Mouse (Mus musculus) lung, postnatal 0 days (tissue): Measurements from ENCODE around the gene Krtap11-1. TPM values are rescaled to one million over a fixed set of nuclear protein-coding genes. Genes with fewer than 3 reads are reported as not detected.

ENCODE experiments used
- ATAC-seq: fragments of 200-750 bp; cut with Nextera tagmentation; 2 replicates; pipeline ENCODE4 v1.8.0; 2017; ENCODE audit warnings: moderate library complexity
- DNase-seq: peaks from one replicate; pipeline ENCODE4 v3.0.0-alpha.2; 2016; ENCODE audit warnings: low spot score
- H3K27ac ChIP-seq: fragments of 300-500 bp; sonication (generic); 2 replicates; pipeline ENCODE4 v1.5.1; 2014; ENCODE audit warnings: antibody characterized with exemption, mild to moderate bottlenecking, low read length, mixed read lengths
- H3K27me3 ChIP-seq: fragments of 300-500 bp; sonication (generic); replicated peaks from 2 replicates; pipeline ENCODE4 v1.6.1; 2014; ENCODE audit warnings: low read length, mixed read lengths; ENCODE audit not compliant: insufficient read depth
- H3K36me3 ChIP-seq: fragments of 300-500 bp; sonication (generic); 2 replicates; pipeline ENCODE4 v1.6.1; 2014; ENCODE audit warnings: low read length, mixed read lengths; ENCODE audit not compliant: insufficient read depth
- H3K4me1 ChIP-seq: fragments of 300-500 bp; sonication (generic); 2 replicates; pipeline ENCODE4 v1.6.1; 2014; ENCODE audit warnings: antibody characterized with exemption, low read depth, low read length, mixed read lengths; ENCODE audit not compliant: insufficient read depth
- H3K4me2 ChIP-seq: fragments of 300-500 bp; sonication (generic); replicated peaks from 2 replicates; pipeline ENCODE4 v1.6.1; 2014; ENCODE audit warnings: low read depth, mild to moderate bottlenecking, low read length, moderate library complexity, mixed read lengths
- H3K4me3 ChIP-seq: fragments of 300-500 bp; sonication (generic); 2 replicates; pipeline ENCODE4 v1.5.1; 2014; ENCODE audit warnings: low read depth, low read length
- H3K9ac ChIP-seq: fragments of 300-500 bp; sonication (generic); replicated peaks from 2 replicates; pipeline ENCODE4 v1.6.1; 2014; ENCODE audit warnings: low read depth, mild to moderate bottlenecking
- H3K9me3 ChIP-seq: fragments of 300-500 bp; sonication (generic); 2 replicates; pipeline ENCODE4 v1.6.1; 2016; ENCODE audit warnings: low read length, mixed read lengths
- CTCF ChIP-seq: IDR thresholded peaks from 2 replicates; pipeline ENCODE4 v1.5.1; 2016; ENCODE audit warnings: antibody characterized with exemption, mild to moderate bottlenecking
- EP300 ChIP-seq: IDR thresholded peaks from 2 replicates; pipeline ENCODE4 v1.6.1; 2016; ENCODE audit warnings: antibody characterized with exemption, mild to moderate bottlenecking, control low read depth
- WGBS: fragments of 180-500 bp; shearing (Covaris S2); extraction: QIAGEN DNeasy Blood & Tissue Kit; methylation state at CpG from one replicate; pipeline ENCODE4 v1.1.7; 2014; 5-methylcytosine and 5-hydroxymethylcytosine counted together
- polyA plus RNA-seq: library from polyadenylated mRNA; unstranded; fragments of >200 nt; fragmentation: Nextera tagmentation; extraction: Ambion mirVana; gene quantifications from 2 replicates; pipeline ENCODE4 v1.2.1, GENCODE M21; 2015

Gene Krtap11-1
- polyA plus RNA-seq, 1 experiment from 2014 or later = not detected

- Histone ChIP-seq H3K9ac (no peak overlapping the region), H3K4me3 (no peak overlapping the region), H3K27ac (no peak overlapping the region), H3K9me3 (no peaks in the 10 kb centered on the region), H3K4me2 (no peak overlapping the region), H3K4me1 (no peaks in the 10 kb centered on the region), H3K27me3 (no peaks in the 10 kb centered on the region), H3K36me3 (no peaks in the 10 kb centered on the region)
- DNase-seq (no peak), ATAC-seq (no peak)
- WGBS = 53% methylated on average over 3 of the region's 3 CpGs
- no peak for TF ChIP-seq CTCF
- TF ChIP-seq EP300 = no peak
Observed at GRCm38 (mm10) chr16:89587209-89587608, 16.2 kb upstream of the Krtap11-1 start.

- ATAC-seq = no peak
- H3K9me3 ChIP-seq = no peaks in the 10 kb centered on the region
Observed at GRCm38 (mm10) chr16:89585604-89586508, 14.9 kb upstream of the Krtap11-1 start.

GRCm38 (mm10) chr16:89581658-89582057 lies 10.7 kb upstream of the Krtap11-1 start:
- Histone ChIP-seq H3K4me3 (no peak overlapping the region), H3K27me3 (no peaks in the 10 kb centered on the region), H3K9ac (no peak overlapping the region), H3K36me3 (no peaks in the 10 kb centered on the region), H3K4me1 (no peaks in the 10 kb centered on the region), H3K4me2 (no peak overlapping the region), H3K27ac (no peak overlapping the region), H3K9me3 (no peaks in the 10 kb centered on the region)
- ATAC-seq (no peak), DNase-seq (no peak)
- TF ChIP-seq CTCF (no peak), EP300 (no peak)
- whole genome bisulfite sequencing = 85% methylated on average over 2 of the region's 2 CpGs

More at GRCm38 (mm10) chr16:89585604-89586508, 14.9 kb upstream of the Krtap11-1 start:
- Histone ChIP-seq H3K4me2 (no peak overlapping the region), H3K4me1 (no peaks in the 10 kb centered on the region), H3K36me3 (no peaks in the 10 kb centered on the region), H3K27me3 (no peaks in the 10 kb centered on the region), H3K27ac (no peak overlapping the region), H3K9ac (no peak overlapping the region), H3K4me3 (no peak overlapping the region)
- TF ChIP-seq EP300 (no peak), CTCF (no peak)
- 54% methylated on average over 9 of the region's 9 CpGs for WGBS
- no peak for DNase-seq

DNA sequence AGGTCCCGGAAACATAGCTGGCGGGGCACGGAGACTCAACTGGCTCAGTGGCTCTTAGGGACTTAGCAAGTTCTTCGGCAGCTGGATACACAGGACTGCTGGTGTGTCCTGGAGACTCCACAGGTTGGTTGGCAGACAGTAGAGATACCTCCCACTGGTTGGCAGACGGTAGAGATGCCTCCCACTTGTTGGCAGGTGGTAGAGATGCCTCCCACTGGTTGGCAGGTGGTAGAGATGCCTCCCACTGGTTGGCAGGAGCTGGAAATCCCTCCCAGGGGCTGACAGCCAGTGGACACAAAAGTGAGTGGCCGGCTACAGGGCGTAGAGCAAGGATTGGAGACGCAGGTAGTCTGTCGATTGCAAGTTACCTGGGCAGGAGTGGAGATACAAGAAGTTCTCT lies 467 bp downstream of the Krtap11-1 start:
- DNase-seq = no peak
- H3K27ac ChIP-seq = no peak overlapping the region
- H3K4me2 ChIP-seq = no peak overlapping the region
- no peaks in the 10 kb centered on the region for H3K27me3 ChIP-seq
- WGBS = 85% methylated on average over 9 of the region's 9 CpGs
- no peaks in the 10 kb centered on the region for H3K4me1 ChIP-seq
- ATAC-seq = no peak
- no peaks in the 10 kb centered on the region for H3K36me3 ChIP-seq
- H3K9ac ChIP-seq = no peak overlapping the region
- H3K4me3 ChIP-seq = no peak overlapping the region
- no peak for TF ChIP-seq EP300
- TF ChIP-seq CTCF = no peak
- no peaks in the 10 kb centered on the region for H3K9me3 ChIP-seq

DNA sequence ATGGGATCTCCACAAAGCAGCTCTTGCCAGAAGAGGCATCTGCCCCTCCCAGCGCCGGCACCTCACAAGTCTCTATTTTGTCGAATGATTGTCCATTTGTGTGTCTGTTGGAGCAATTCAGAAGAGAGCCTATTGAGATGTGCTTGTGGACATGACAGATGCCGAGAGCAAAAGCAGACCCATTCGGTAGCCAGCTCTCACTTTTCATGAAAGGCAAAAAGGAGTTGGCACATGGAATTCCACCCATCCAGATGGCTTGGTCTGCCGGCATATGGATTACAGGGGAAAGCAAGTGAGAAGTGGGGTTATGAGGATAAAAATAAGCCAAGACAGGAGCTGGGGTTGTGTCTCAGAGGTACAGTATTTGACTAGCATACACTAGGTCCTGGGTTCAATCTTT lies 1.8 kb downstream of the Krtap11-1 start:
- Histone ChIP-seq H3K4me1 (no peaks in the 10 kb centered on the region), H3K36me3 (no peaks in the 10 kb centered on the region), H3K9ac (no peak overlapping the region), H3K9me3 (no peaks in the 10 kb centered on the region), H3K4me2 (no peak overlapping the region), H3K4me3 (no peak overlapping the region), H3K27ac (no peak overlapping the region), H3K27me3 (no peaks in the 10 kb centered on the region)
- ATAC-seq (no peak), DNase-seq (no peak)
- TF ChIP-seq EP300 (no peak), CTCF (no peak)
- 79% methylated on average over 6 of the region's 6 CpGs for WGBS

DNA sequence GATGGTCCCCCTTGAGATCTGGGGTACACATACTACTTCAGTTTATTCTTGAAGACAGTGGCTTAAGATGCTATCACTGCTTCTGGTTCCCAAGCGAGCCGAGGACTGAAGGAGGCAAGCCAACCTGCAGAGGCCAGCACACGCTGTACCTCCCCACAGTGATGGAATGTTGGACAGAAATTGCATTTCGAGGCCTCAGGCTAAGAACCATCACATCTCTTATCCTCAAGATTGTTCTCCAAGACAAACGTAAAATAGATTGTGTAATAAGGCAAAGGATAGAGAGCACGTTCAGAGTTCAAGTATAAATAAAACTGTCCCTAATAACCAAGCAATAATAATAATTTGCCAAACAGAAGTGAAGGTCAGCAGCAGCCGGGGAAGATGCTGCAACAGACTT lies 2.8 kb downstream of the Krtap11-1 start:
- no peak for DNase-seq

More for the DNA sequence above, 2.8 kb downstream of the Krtap11-1 start:
- TF ChIP-seq CTCF (no peak), EP300 (no peak)
- H3K9ac ChIP-seq = no peak overlapping the region
- WGBS = 70% methylated on average over 7 of the region's 7 CpGs
- no peak overlapping the region for H3K4me3 ChIP-seq
- no peak for ATAC-seq
- H3K4me2 ChIP-seq = no peak overlapping the region
- no peaks in the 10 kb centered on the region for H3K9me3 ChIP-seq
- H3K27ac ChIP-seq = no peak overlapping the region
- H3K27me3 ChIP-seq = no peaks in the 10 kb centered on the region
- no peaks in the 10 kb centered on the region for H3K4me1 ChIP-seq
- no peaks in the 10 kb centered on the region for H3K36me3 ChIP-seq
